Comparison of ENCODE assay signal across 12 mouse cellular contexts in genomic region chr6:113654753-113655397, GRCm38 (mm10). TPM values are rescaled to one million over a fixed set of nuclear protein-coding genes. Genes with fewer than 3 reads are reported as not detected.
DNase-seq lines count a peak whose midpoint lies in the region; ATAC-seq lines count a peak whose summit lies in the region.
"Had no signal": no experiment of that assay in that cellular context is flagged by ENCODE, and none has a peak within 500 bp of the region (broad histone marks: within the 10 kb centered on the region; RNA-seq: fewer than 3 reads in every experiment).

No protein-coding gene starts in this region.

- no peaks in the 10 kb centered on the region for H3K36me3 ChIP-seq in intestine, embryonic 15.5 days
- H3K36me3 ChIP-seq: liver, embryonic 13.5 days had no signal

- peak; percentile 28 for ATAC-seq in common myeloid progenitor, adult 5-6 weeks (replicated peaks; ENCODE audit: low read depth, poor library complexity, severe bottlenecking)
- peak; percentile 71 for ATAC-seq in monocyte, adult 5-6 weeks (replicated peaks; ENCODE audit: insufficient number of reproducible peaks, low FRiP score, low TSS enrichment, poor library complexity, severe bottlenecking)
- ATAC-seq in intestine, embryonic 15.5 days = no peak

- no peak overlapping the region for H3K27ac ChIP-seq in intestine, embryonic 15.5 days
- H3K27ac ChIP-seq: hindbrain, embryonic 14.5 days; liver, embryonic 13.5 days had no signal

- peak; percentile 26 to 40 for DNase-seq in kidney, postnatal 36 days
- DNase-seq in kidney, adult 18-20 months = no peak
- DNase-seq in CD8-positive naive resting alpha-beta T cell, adult 2 months (ENCODE audit: low read depth in 2 of 2, low spot score in 2 of 2) = peak; percentile 50 to 64
- no peak for DNase-seq in urinary bladder, adult 2 months (ENCODE audit: low spot score)
- DNase-seq in cerebellum, postnatal 25 days = no peak
- DNase-seq: liver, embryonic 13.5 days had no signal

- no peaks in the 10 kb centered on the region for H3K9me3 ChIP-seq in intestine, embryonic 15.5 days
- H3K9me3 ChIP-seq: liver, embryonic 13.5 days had no signal

- H3K27me3 ChIP-seq in intestine, embryonic 15.5 days (replicated peaks) = no peaks in the 10 kb centered on the region
- H3K27me3 ChIP-seq: liver, embryonic 13.5 days had no signal

- no peak overlapping the region for H3K9ac ChIP-seq in intestine, embryonic 15.5 days
- H3K9ac ChIP-seq: hindbrain, embryonic 14.5 days; liver, embryonic 13.5 days had no signal

- 0 out of 2 replicates have a peak, but pooled peaks cover 5% of the 10 kb centered on the region for H3K4me1 ChIP-seq in intestine, embryonic 15.5 days (replicated peaks)

- H3K4me3 ChIP-seq in intestine, embryonic 15.5 days (replicated peaks) = no peak overlapping the region
- H3K4me3 ChIP-seq: liver, embryonic 13.5 days had no signal

- H3K4me2 ChIP-seq in intestine, embryonic 15.5 days (replicated peaks) = no peak overlapping the region
- H3K4me2 ChIP-seq: hindbrain, embryonic 14.5 days; liver, embryonic 13.5 days had no signal

- 58% methylated on average over 16 of the region's 16 CpGs for WGBS in intestine, embryonic 15.5 days

RNA-seq across cellular contexts. Expression of gene Irak2, which starts 16.6 kb away (rescaled TPM):
- 10.8 and 21.1 TPM in 2 replicates for total RNA-seq in common myeloid progenitor, adult 5-6 weeks (2017)
- total RNA-seq in monocyte, adult 5-6 weeks (2017) = 99.6 to 134 TPM (median 117 TPM) in 3 replicates
- polyA plus RNA-seq in urinary bladder, adult 2 months (2012; rRNA removed) = 69.3 and 91.4 TPM in 2 replicates
- polyA plus RNA-seq in intestine, embryonic 15.5 days (2015; fragmentation: Nextera tagmentation; extraction: Ambion mirVana) = 11.0 and 13.9 TPM in 2 replicates

RNA-seq across cellular contexts. Expression of gene Vhl, which starts 31.1 kb away (rescaled TPM):
- 10.6 and 15.9 TPM in 2 replicates for total RNA-seq in common myeloid progenitor, adult 5-6 weeks (2017)
- total RNA-seq in monocyte, adult 5-6 weeks (2017) = 17.1 to 24.7 TPM (median 21.6 TPM) in 3 replicates
- polyA plus RNA-seq in urinary bladder, adult 2 months (2012; rRNA removed) = 14.9 and 22.5 TPM in 2 replicates
- 33.3 and 37.5 TPM in 2 replicates for polyA plus RNA-seq in intestine, embryonic 15.5 days (2015; fragmentation: Nextera tagmentation; extraction: Ambion mirVana)

RNA-seq across cellular contexts. Expression of gene Tatdn2, which starts 42.0 kb away (rescaled TPM):
- 102 and 108 TPM in 2 replicates for total RNA-seq in common myeloid progenitor, adult 5-6 weeks (2017)
- 306 to 404 TPM (median 339 TPM) in 3 replicates for total RNA-seq in monocyte, adult 5-6 weeks (2017)
- 29.3 and 31.7 TPM in 2 replicates for polyA plus RNA-seq in urinary bladder, adult 2 months (2012; rRNA removed)
- polyA plus RNA-seq in intestine, embryonic 15.5 days (2015; fragmentation: Nextera tagmentation; extraction: Ambion mirVana) = 0.97 and 1.2 TPM in 2 replicates

RNA-seq across cellular contexts. Expression of gene Brk1, which starts 50.3 kb away (rescaled TPM):
- 115 and 131 TPM in 2 replicates for total RNA-seq in common myeloid progenitor, adult 5-6 weeks (2017)
- 111 to 131 TPM (median 120 TPM) in 3 replicates for total RNA-seq in monocyte, adult 5-6 weeks (2017)
- polyA plus RNA-seq in urinary bladder, adult 2 months (2012; rRNA removed) = 176 and 195 TPM in 2 replicates
- 198 and 201 TPM in 2 replicates for polyA plus RNA-seq in intestine, embryonic 15.5 days (2015; fragmentation: Nextera tagmentation; extraction: Ambion mirVana)

RNA-seq across cellular contexts. Expression of gene Fancd2os, which starts 54.4 kb away (rescaled TPM):
- total RNA-seq in common myeloid progenitor, adult 5-6 weeks (2017) = 1.7 TPM in 1 of 2 replicates, not detected in the other
- not detected in 3 replicates for total RNA-seq in monocyte, adult 5-6 weeks (2017)
- polyA plus RNA-seq in urinary bladder, adult 2 months (2012; rRNA removed) = not detected in 2 replicates
- polyA plus RNA-seq in intestine, embryonic 15.5 days (2015; fragmentation: Nextera tagmentation; extraction: Ambion mirVana) = 0.13 TPM in 1 of 2 replicates, not detected in the other
- total RNA-seq: heart, adult 8-10 months; midbrain, postnatal 0 days had no signal
- polyA plus RNA-seq: hindbrain, embryonic 14.5 days had no signal

Comparison
In these comparisons a context has a peak if more than half of its experiments do, and no peak if none do; other contexts are left out.
1. DNase-seq: peak in kidney, postnatal 36 days (2 of 2) and CD8-positive naive resting alpha-beta T cell, adult 2 months (2 of 2); none in kidney, adult 18-20 months (single experiment), urinary bladder, adult 2 months (single experiment) and cerebellum, postnatal 25 days (0 of 2).